Mouse (Mus musculus) adrenal gland, postnatal 0 days (tissue): ENCODE data around the gene Cyp2c69. TPM values are rescaled to one million over a fixed set of nuclear protein-coding genes. Genes with fewer than 3 reads are reported as not detected.

ENCODE experiments used
- polyA plus RNA-seq: library from polyadenylated mRNA; unstranded; fragments of >200 nt; fragmentation: Nextera tagmentation; extraction: Ambion mirVana; gene quantifications from 2 replicates; pipeline ENCODE4 v1.2.1, GENCODE M21; 2015

The Cyp2c69 gene
- 2.6 and 5.0 TPM in 2 replicates for polyA plus RNA-seq

DNA sequence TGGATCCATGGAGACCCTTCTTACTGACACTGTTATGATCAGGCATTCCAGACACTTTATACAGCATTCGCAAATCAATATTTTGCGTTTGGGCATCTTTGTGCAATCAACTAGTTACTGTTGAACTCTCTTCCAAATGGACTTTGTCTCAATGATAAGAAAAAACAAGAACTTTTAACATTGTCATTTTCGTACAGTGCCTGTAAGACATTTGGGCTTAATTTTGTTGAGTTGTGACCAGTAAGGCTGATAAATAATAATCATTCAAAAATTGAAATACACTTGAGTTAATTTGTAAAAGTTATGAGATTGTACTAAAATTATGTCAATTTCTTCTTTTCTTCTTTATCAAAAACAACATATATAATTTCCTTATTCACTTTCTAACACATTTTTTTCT, at the start of gene Cyp2c69:
Gene Cyp2c69, minus strand, starts transcription at position 101 of the 400 bp plus-strand sequence.

DNA sequence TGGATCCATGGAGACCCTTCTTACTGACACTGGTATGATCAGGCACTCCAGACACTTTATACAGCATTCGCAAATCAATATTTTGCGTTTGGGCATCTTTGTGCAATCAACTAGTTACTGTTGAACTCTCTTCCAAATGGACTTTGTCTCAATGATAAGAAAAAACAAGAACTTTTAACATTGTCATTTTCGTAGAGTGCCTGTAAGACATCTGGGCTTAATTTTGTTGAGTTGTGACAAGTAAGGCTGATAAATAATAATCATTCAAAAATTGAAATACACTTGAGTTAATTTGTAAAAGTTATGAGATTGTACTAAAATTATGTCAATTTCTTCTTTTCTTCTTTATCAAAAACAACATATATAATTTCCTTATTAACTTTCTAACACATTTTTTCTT, 73.9 kb downstream of the Cyp2c69 start, which contains the start of gene Cyp2c40:
Gene Cyp2c40, minus strand, starts transcription at position 101 of the 400 bp plus-strand sequence.

Other genes with a start within 250 kb of the Cyp2c69 start
- gene Cyp2c67, start 237.7 kb downstream of the Cyp2c69 start, polyA plus RNA-seq, result 0.44 TPM in 1 of 2 replicates, not detected in the other
- 6.2 and 9.3 TPM in 2 replicates for gene Cyp2c68, start 145.7 kb downstream of the Cyp2c69 start, polyA plus RNA-seq
- gene Cyp2c40, start 74.0 kb downstream of the Cyp2c69 start, polyA plus RNA-seq, result 2.9 and 3.7 TPM in 2 replicates
- 1.1 and 1.7 TPM in 2 replicates for gene Cyp2c37, start 105.6 kb upstream of the Cyp2c69 start, polyA plus RNA-seq
- 0.19 and 0.55 TPM in 2 replicates for gene Cyp2c54, start 187.0 kb upstream of the Cyp2c69 start, polyA plus RNA-seq
- 0.08 TPM in 1 of 2 replicates, not detected in the other for gene Cyp2c50, start 202.9 kb upstream of the Cyp2c69 start, polyA plus RNA-seq